19 mouse cellular contexts compared by ENCODE assay signal in the genomic region with DNA sequence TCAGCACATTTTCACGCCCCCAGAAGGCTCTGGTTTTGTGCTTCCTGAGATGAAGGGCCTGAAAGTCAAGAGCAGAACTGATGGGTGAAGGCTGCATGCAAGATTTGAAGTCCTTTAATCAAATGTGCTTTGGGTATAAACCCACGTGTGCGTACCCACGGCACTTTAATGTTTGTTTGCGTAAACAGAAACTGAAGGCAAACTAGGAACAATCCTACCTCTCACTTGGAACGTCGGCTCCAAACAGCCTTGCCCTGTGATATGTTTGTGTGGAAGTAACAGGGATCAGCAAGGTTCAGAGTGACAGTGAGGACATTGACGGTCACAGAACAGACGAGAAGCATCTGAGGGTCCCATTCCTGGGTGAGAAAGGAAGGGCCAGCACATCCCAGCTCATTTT.
DNase-seq lines count a peak whose midpoint lies in the region; ATAC-seq and TF ChIP-seq lines count a peak whose summit lies in the region.
"Had no signal": no experiment of that assay in that cellular context is flagged by ENCODE, and none has a peak within 500 bp of the region (broad histone marks: within the 10 kb centered on the region; RNA-seq: fewer than 3 reads in every experiment).

No protein-coding gene starts in this region.

- intact Hi-C loops in heart, postnatal 10 days (cut with DNase I): no loop called here

- DNase-seq in heart, adult 11 months: peak; percentile 55
- DNase-seq in heart, postnatal 10 days: no peak
- peak; percentile 60 for DNase-seq in liver, adult 2 months (ENCODE audit: extremely low read depth, low read depth, low spot score)
- DNase-seq: adrenal gland, adult 2 months; adrenal gland, adult 8-10 months; adrenal gland, postnatal 10 days; adrenal gland, postnatal 14 days; adrenal gland, postnatal 25 days; adrenal gland, postnatal 36 days; B cell, adult 2 months; cerebellum, adult 11 months; cerebellum, adult 11-12 months; cerebellum, adult 18-20 months had no signal

- H3K9me3 ChIP-seq in liver, embryonic 12.5 days (replicated peaks): no peaks in the 10 kb centered on the region
- H3K9me3 ChIP-seq: G1E had no signal

- no peaks in the 10 kb centered on the region for H3K27me3 ChIP-seq in liver, adult 2 months (ENCODE audit: control insufficient read depth, insufficient read depth, low read length)
- H3K27me3 ChIP-seq in liver, embryonic 12.5 days (replicated peaks): no peaks in the 10 kb centered on the region
- H3K27me3 ChIP-seq: CH12.LX, Patski had no signal

- H3K4me1 ChIP-seq in liver, adult 2 months (ENCODE audit: control insufficient read depth, insufficient read depth, low read length): peaks cover 7% of the 10 kb centered on the region
- no peaks in the 10 kb centered on the region for H3K4me1 ChIP-seq in liver, embryonic 12.5 days

- H3K4me2 ChIP-seq in liver, embryonic 12.5 days: no peak overlapping the region

- H3K4me3 ChIP-seq in liver, adult 2 months (ENCODE audit: insufficient read depth, low read depth, low read length): no peak overlapping the region; the same call in 1 of the 2 replicates
- no peak overlapping the region for H3K4me3 ChIP-seq in liver, embryonic 12.5 days

- H3K79me2 ChIP-seq in liver, adult 2 months (ENCODE audit: control insufficient read depth, insufficient read depth, low read length): no peaks in the 10 kb centered on the region

- no peak overlapping the region for H3K9ac ChIP-seq in liver, adult 2 months (ENCODE audit: low read depth, low read length)
- H3K9ac ChIP-seq in liver, embryonic 12.5 days: no peak overlapping the region

- no peaks in the 10 kb centered on the region for H3K36me3 ChIP-seq in liver, adult 2 months (ENCODE audit: control insufficient read depth, insufficient read depth, low read length)
- H3K36me3 ChIP-seq in liver, embryonic 12.5 days: no peaks in the 10 kb centered on the region
- H3K36me3 ChIP-seq: G1E had no signal

- ATAC-seq in liver, embryonic 12.5 days: no peak
- ATAC-seq: activated CD4-positive, CD25-positive, alpha-beta regulatory T cell, adult 4 months; CD4-positive, CD25-positive, alpha-beta regulatory T cell, adult 4 months; Patski had no signal

- TF ChIP-seq CTCF in liver, adult 2 months (IDR thresholded peaks at IDR 0.05; ENCODE audit: low read depth, low read length): no peak

- 30% methylated on average over 9 of the region's 9 CpGs for WGBS in liver, adult 2 months
- WGBS in liver, embryonic 12.5 days (ENCODE audit: insufficient replicate concordance): 73% methylated on average over 9 of the region's 9 CpGs

- no peak for TF ChIP-seq POLR2A in liver, adult 2 months (IDR thresholded peaks at IDR 0.05; ENCODE audit: extremely low read depth, insufficient read depth, low read length)

- H3K27ac ChIP-seq in liver, adult 2 months (replicated peaks; ENCODE audit: insufficient read depth, low read depth, low read length): no peak overlapping the region
- no peak overlapping the region for H3K27ac ChIP-seq in liver, embryonic 12.5 days

Comparison
In these comparisons a context has a peak if more than half of its experiments do, and no peak if none do; other contexts are left out.
1. DNase-seq: peak in heart, adult 11 months (single experiment) and liver, adult 2 months (single experiment); none in heart, postnatal 10 days (0 of 2).